Mouse (Mus musculus) layer of hippocampus, adult 9-11 months (tissue): ENCODE measurements at regions not wholly inside any gene's neighbourhood (a gene's known extent, or its start where the extent isn't known, plus 50 kb on each side); places are given as distances from the start of the nearest gene placed in this dataset.
A peak's percentile ranks its signal among the peaks of the same experiment; 100 is the strongest.
"Not testable (repeated sequence)": the region's sequence is repeated elsewhere in the genome, so short reads cannot be mapped to it uniquely, and the experiment has no call there.

Source experiments
- DNase-seq: peaks from one replicate; pipeline ENCODE4 v3.0.0; 2022

DNA sequence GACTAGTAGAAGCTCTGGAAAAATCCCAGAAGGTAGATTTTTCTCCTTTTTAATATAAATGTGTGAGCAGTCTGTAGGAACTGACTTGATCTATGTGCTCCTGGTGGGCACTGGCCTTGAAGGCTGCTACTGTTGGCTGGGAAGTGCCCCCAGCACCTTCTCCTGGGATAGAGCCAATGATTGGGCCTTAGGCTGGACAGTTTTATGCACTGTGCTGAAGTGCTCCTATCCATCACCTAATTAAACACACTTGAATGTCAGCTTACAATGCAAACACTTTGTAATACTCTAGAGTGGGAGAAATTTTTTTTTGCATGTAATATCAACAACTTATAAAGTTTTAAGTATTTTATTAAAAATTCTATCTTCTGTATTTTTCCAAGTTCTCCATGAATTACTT, 266.5 kb downstream of the Lyplal1 start:
- no peak for DNase-seq

DNA sequence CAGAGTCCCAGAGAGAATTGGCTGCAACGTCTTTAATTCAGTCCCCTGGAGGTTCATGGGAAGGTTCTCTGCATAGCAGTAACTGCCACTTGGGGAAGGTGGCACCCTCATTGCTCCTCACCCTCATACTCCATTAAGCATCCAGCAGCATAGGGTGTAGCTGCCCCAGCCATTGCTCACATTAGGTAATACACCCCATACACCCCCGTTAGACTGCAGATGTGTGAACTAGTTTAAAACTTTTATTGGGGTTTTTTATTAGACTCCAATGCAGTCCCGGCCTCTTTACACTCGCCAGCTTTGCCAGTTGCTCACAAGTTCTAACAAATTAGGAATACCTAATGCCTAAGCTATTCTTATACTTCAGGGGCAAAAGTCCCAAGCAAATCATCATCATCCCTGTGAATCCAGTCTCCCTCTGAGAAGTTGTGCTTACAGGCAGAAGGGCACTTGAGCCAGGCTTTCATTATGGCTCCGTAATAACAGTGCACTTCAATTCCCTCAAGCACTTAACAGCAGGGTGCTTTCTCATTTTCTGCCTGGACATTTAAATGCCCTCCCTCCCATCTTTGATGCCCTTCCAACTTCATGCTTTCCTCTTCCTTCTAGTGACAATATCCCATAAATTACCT, 265.7 kb downstream of the Lyplal1 start:
- no peak for DNase-seq

DNA sequence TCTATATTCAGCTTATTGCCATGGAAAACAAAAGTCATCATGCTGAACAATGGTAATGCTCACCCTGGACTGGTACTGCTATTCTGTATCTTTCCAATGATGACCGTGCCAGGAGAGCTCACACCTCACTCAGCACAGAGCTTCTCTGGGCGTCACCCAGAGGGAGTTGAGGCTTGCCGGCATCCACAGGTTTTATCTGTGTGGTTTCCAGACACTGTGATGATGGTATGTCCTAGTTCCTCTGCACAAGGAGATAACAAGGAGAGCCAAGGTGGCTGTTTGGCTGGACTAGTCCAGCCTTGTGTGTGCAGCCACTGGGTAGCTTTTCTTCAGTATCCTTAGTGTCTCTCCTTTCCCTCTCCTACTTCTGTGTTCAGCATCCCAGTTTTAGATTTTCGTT, 255.4 kb downstream of the Lyplal1 start:
- DNase-seq: no peak

DNA sequence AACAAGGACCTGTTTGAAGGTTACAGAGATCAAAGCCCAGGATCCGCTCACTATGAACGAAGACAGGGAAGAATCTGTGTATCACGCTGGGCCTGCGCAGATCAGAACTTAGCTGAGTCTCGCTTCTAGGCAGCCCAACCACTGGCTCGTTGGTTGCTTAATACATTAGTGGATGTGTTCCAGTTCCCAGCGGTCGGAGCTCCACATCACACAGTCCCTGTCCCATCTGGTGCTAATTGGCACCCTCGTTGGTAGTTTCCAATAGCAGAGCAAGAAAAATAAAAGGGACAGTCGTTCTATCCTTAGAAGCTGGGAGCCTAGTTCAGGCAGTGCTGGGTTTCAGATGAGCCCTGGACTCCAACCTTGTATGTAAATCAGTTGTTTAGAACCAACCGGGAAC, 251.2 kb downstream of the Lyplal1 start:
- DNase-seq: peak; percentile 3

DNA sequence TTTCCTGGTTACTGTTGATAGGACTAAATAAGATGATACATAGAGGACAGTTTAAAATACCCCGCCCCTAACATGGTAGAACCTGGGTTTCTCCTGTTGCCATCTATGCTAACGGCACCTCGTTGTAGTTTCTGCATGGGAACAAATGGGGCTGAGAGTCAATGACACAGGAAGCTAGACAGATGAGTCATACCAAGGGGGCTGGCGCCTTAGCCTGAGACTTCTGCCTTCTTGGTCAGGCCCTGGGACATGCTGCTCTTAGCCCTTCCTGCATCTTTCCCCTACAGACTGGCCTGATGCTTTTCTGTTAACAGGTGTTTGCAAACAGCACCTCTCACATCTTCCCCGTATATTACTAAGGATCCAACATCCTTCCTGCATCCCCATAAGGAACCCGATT, 250.5 kb downstream of the Lyplal1 start:
- no peak for DNase-seq

DNA sequence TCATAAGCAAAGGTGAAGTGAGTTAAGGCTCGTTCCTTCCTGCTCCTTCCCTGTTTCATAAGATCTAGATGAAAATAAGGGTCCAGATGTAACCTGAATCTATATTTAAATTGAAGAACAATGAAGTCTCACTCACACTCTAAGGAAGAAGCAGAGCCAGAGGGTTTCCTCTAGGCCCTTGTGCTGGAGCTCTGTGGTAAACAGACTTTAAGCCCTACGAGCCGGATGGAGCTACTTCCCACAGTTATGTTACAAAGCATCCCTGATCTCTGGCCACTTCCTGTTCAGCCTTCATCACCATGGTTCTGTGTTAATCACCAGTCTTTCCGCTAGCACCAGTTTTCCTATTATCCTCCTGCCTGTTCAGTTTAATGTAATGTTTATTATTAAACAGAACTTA, 250.1 kb downstream of the Lyplal1 start:
- no peak for DNase-seq

DNA sequence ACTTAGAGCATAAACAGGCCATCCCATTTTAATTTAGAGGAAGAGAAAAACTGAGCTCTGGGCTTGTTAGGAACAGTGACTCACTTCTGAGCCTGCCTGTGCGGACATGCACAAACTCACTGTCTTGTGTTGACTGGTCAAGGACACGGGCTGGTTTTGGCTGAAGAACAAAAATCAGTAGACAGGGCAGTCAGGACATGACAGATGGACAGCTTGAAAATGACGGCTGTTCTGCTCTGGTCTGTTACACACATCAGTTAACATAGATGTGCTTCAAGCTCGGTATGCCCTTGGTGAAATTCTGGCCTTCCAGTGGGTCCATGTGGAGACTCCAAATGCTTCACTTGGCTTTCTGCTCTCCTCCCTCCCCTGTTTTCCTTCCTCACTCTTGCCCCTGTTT, 248.4 kb downstream of the Lyplal1 start:
- DNase-seq: no peak

DNA sequence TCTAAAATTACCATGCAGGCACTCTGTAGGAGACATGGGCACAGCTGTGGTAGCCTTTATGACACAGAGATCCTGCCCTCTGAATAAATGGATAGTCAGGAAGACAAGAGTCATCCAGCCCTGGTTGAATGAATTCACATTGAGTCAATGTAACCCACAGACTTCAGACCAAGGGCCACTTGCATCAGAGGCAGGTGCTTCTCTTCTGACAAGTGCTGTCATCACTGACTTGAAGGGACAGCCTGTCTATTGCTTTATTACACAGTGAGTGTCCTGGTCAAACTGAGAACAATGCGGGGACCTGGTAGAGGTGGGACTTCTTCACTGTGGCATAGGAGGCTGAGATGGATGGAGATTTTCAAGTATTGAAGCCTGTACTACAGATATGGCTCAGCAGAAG, 230.1 kb downstream of the Lyplal1 start:
- DNase-seq: no peak

DNA sequence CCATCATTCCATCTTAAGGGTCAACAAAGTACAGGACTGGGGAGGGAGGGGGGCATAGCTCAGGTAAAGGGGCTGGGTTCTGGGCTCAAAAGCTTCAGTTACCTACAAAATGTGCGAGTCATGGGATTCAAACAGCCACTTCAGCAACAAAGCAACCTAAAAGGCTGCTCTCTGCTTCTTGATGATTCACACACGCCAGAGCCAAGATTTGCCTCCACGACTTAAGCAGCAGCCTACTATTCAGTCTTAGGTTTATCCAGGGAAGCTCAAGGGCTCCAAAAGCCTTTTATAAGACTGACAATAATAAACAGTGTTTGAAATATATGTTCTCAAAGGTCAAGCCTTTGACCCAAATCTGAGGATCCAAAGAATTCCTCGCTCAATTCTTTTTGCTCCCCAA, 225.3 kb downstream of the Lyplal1 start:
- DNase-seq: peak; percentile 18

DNA sequence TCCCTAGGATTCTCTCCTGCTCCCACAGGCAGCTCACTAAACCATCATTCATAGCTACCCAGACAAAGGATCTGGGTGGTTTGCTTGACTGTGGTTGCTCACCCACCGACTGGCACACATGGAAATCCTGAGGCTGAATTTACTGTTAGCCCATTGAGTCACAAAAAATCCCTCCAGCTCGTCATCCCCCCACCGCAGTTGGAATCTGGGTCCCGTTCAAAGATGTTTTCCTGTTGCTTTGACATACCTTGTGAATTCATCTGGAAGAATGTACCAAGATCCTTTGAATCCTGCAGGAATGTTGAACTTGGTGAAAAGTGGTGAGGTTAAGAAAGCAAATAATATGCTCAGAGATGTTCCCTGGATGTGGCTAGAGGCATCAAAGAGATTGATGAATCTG, 223.7 kb downstream of the Lyplal1 start:
- no peak for DNase-seq

DNA sequence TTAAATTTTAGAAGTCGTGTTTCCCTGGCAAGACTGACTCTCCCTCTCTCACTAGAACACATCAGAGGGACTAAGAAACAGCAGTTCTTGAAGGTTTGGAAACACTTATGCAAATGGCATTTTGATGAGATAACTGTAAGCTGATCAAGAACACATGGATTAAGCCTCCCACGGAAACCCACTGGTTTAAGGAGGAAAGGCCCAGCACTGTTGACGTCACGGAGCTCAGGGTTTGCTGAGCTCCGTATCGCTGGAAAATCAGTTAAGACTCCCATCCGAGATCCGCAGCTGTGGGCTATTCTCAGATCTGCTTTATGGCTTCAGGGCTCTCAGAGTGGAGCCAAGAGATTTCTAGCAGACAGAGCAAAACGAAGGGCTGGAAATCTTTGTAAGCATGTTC, 218.6 kb downstream of the Lyplal1 start:
- DNase-seq: peak; percentile 27

DNA sequence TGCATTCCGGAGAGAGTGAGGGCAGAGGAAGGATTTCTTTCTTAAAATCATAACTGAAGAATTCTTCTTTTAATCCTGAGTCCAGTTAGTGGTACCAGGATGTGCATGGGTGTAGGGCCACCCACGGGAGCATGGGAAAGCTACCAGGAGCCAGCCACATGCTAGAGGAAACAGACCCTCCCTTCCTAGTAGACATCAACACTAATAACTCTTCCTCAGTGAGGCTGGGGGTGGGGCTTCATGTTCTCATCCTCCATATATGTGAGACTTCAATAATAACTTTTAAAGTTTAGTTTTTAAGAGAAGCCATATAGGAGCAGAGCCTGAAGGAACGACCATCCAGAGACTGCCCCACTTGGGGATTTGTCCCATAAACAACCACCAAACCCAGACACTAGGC, 216.8 kb downstream of the Lyplal1 start:
- DNase-seq: no peak

DNA sequence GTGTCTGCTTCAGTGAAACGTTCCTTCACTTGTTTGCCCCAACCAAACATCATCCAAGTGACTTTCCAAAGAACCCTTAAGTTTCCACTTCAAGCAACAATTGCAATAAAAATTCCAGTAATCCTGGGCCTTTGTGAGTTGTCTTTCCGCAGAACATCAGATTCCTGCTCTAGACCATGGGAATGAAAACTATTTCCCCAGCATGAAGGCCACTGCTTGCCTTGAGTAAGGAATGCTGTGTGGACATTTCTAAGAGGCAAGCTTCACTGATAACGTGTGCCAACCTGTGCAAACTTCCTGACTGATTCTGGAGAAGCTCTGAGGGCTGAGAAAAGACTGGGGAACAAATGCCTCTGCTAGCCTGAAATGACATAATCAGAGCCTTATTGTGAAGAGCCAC, 214.7 kb downstream of the Lyplal1 start:
- no peak for DNase-seq

DNA sequence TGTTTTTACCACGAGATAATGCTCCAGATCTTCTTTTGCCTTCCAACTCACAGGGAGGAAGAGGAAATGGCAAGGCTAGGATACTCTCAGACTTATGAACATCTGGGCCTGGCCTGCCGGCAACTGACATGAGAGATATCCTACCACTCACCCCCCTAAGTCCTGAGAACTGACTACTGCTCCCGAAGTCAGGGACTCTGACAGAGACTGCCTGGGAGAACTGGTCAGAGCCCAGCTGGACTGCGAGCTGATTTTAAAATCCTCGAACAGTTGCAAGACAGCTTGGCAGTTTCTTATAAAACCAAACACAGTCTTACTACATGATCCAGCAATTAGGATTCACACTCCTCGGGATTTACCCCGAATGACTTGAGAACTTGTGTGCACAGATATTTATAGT, 211.4 kb downstream of the Lyplal1 start:
- DNase-seq: no peak

DNA sequence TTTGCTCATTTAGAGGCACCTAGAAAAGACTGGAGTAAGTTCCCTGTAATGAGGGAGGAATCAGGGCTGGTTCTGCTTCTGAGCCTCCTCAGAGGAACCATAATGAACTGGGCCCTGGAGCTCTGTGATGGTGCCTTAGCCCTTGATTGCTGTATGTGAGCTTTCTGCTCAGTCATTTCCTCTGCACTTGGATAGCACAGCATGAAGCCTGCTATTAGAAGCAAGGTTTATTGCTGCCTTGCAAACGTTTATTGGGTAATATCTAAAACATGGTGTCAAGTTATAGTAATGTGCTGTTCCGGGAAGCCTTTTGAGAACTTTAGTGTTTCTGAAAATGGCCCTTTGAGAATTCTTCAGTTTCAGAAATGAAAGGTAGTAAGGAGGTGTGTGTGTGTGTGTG, 201.5 kb downstream of the Lyplal1 start:
- DNase-seq: no peak

DNA sequence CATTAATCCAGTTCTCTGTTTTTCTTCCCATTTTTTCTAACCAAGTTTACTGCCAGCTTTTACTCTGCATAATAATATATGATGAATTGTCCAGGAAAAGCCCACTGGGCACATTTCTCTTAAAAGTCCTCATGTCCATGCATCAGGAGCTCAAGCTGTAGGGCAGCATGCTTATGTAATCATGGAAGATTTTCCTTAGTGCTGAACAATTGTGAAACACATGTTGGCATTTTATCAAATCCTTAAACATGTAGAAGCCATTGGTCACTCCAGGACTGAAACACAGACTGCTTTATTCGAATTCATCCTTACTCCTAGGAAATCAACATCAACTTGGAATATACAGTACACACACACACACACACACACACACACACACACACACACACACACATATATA, 198.4 kb downstream of the Lyplal1 start:
- no peak for DNase-seq

DNA sequence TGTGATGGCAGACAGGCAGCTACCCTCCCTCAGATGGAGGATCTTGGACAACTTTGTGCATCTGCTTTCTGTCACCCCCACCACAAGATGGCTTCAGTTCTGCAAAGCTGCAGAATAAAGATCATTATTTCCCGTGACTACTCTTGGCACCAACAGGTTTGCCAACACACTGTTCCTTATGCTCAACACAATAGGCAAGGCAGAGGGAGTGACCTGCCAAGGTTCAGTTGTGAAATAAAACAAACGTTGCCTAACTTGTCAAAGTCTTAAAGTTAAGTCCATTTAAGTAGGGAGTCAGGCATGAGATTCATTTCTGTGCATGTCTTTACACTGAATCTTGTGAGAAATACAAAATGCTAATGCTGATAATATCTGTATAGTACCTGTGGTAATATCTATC, 193.4 kb downstream of the Lyplal1 start:
- no peak for DNase-seq

DNA sequence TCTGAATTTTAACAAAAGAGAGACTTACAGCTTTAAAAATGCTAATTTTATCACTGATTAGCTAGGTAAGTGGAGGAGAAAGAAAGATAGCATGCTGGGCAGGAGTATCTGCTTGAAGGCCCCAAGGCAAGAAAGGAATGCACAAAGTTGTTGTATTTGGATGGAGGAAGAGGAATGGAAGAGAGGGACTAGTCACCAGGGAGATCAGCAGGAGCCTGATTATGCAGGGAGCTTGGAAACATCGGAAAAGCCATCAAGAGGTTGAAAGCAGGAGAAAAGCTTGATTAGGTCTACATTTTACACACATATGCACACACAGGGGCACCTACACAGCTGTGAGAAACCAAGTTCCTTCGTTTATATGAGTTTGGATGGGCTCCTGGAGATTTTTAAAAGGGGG, 188.1 kb downstream of the Lyplal1 start:
- no peak for DNase-seq

DNA sequence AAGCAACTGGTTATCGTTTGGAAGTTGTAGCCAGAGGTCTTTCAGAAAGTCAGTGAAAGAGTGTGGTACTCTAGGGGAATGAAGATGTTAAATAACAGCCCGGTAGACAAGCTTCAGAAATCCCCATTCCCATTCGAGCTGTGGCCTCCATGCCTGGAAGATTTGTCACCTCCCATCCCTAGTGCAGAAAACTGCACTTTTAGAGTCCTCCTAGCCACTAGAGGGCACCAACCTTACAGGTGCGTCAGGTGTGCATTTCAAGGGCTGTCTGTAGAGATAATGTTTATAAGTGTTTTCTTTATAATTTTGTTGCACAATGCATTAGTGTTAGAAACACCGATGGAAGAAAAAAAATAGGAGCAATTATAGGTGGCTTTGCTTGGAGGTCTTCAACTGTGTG, 187.3 kb downstream of the Lyplal1 start:
- DNase-seq: no peak

DNA sequence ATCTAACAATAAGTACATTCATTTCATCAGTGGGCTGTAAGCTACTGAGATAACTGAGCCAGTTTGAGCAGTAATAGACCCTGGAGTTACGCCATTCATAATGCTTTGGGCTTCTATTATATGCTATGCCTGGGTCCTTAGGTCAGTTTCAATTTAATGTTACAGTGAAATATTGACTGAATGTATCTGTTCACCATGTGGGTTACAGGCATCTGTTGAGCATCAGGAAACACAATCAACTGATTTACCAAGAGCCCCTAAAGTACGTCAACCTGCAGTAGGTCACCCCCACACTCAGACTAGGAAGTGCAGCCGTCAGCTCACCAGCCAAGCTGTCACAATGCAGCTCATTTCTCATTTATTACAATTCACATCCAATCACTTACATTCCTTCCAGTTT, 183.5 kb downstream of the Lyplal1 start:
- DNase-seq: no peak

DNA sequence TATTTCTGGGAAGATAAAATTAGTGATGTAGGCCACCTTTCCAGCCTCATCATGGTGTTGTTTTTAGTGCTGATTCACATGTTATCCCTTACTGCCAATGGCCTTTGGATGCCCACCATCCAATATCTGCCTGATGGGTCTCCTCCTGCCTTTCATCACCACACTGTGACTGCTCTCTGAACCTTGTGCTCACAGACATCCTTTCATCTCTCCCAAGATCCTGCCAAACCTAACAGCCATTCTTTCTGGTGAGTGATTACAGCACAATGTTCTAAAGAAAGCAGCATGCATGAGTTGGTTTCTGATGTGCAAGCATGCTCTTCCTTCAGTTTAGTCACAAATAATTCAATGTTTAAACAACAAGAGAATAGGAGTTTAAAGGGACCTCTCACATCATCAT, 180.1 kb downstream of the Lyplal1 start:
- DNase-seq: no peak

DNA sequence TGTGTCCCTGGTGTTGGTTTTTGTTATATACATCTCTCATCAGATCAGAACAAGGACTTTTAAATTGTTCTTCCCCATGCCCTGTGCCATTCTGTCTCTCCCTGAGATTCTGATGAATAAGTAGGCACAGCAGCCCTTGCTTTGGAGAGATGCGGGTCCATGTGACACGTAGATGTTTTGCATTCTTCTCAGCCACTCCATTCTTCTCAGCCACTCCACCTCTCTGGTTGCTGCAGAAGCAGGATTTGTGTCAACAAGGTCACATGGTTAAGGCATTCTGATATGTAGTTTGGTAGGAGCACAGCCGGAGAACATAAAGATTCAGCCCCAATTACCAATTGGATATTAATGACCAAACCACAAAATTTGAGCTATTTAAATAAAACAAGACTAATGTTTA, 177.2 kb downstream of the Lyplal1 start:
- no peak for DNase-seq

DNA sequence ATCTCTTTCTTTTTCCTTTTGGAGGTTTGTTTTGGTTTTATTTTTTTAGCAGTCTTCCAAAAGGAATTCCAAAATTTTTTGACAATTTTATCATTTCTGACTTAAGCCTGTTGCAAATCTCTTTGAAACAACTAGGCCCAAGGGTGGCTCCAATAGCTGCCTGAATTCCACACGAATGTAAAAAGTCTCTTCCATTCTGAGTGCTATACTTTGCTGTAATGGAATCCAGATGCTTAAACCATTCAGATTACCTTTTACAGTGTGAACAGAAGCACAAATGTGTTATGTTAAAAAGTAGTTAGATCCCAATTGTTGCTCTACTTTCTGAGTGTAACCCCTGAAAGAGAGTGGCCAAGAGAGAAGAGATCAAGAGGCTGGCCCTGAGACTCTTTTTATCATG, 176.6 kb downstream of the Lyplal1 start:
- DNase-seq: no peak

DNA sequence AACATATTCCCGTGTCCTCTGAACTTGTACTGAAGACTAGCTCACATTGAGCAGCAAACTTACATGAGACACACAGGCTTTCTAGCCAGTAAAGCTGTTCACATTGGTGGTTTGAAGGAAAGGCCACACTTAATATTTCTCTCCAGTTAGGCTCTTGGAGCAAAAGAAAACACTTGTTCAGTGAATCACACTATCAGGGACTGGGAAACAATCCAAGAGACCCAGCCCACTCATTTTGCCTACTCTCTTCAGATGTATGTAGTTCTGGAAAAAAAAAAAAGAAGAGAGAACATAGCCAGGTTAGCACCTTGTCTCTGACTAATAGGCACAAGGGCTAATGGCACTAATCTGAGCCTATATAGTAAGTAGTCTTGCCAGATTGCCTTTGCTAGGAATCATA, 165.9 kb downstream of the Lyplal1 start:
- DNase-seq: peak; percentile 9

DNA sequence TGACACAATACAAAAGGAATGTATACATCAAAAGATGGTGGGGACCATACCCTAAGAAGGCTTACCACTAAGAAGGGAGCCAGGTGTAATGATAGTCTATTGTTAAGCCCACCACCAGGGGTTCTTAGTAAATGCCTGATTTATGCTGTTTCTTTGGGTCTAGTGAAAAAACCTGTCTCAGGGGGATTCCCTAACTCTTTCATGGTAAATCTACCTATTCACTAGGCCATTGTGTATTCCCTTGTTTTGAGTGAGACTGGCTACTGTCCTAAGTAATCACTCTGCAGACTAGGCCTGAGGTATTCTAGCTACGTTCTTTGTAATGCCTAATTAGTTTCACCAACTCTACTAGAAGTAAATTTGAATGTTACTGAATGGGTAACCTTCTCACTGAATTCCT, 161.3 kb downstream of the Lyplal1 start:
- DNase-seq: not testable (repeated sequence)

DNA sequence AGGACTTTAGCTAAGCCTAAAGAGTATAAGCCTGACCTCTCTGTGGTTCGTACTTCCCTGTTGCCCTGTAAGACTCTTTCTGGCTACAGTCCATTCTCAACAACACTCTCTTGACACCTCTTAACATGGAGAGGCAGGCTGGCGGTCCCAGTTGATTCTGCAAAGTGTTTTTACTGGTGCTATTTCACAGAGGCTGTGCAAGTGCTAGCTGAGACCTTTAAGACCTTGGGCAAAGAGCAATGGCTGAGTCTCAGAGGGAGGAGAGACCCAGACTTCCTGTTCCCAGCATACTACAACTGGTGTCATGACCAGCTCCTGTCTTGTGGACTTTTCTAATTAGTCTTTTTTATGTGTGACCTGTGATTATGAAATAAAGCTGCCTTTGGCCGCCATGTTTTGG, 159.6 kb downstream of the Lyplal1 start:
- no peak for DNase-seq
